Mouse (Mus musculus) ES-CJ7 (cell line): ENCODE measurements around the gene Kank4.

Experiments
- DNase-seq: peaks from one replicate; pipeline ENCODE4 v3.0.0; 2011; ENCODE audit warnings: low read depth, low spot score

Gene Kank4

DNA sequence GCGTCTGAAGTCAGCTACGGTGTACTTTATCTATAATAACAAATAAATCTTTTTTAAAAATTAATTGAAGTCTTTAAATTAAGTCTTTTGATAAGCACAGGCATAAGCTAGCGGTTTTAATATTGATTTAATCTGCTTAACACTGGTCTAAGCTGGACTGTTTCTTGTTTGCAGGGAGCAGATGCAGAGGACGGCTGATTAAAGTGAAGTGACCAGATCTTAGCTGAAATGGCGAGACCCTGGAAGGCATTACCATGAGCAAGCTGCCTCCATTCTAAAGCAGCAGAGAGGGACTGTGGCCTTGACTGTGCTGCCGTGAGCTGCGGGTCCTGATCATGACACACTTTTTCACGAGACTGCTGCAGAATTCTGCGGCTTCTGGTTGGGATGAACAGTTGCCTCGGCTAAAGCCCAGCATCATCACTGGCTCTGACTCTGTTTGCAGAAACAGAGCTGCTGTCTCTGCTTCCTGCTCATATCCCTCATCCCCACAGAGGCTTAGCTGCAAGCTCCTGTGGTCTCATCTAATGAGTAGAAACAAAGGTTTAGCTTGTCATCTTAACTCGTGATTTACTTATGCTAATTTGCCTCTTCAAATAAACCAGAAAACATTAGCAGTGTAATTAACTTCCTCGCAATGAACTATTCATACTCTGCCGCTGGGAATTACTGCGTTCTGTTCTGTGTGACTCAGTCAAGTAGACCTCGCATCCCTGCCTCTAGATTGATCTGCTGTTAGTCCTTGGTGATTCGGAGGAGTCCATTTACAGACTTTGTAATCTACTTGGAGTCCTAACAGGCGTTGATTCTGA is 99.4 kb downstream of the Kank4 start:
- DNase-seq: no peak

DNA sequence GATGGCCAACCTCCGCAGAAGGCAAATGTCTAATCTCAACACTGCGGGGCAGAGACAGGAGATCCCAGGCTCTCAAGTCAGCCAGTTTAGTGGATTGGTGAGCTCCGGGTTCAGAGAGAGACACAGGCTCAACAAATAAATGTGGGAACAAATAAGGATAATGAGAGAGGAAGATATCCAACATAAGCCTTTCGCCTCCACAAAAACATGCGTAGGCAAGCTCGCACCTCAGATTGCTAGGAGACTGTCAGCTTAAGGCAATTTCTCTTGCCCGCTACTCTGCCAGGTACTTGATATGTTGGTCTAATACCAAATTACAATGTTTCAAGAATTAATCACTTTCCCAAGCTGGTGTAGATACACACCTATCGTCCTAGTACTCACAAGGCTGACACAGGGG is 106.4 kb downstream of the Kank4 start:
- DNase-seq: no peak
